Mouse (Mus musculus) megakaryocyte, embryonic 14.5 days (primary cell): ENCODE data around the gene Olfr358. TPM values are rescaled to one million over a fixed set of nuclear protein-coding genes. Genes with fewer than 3 reads are reported as not detected.

Source experiments
- H3K27me3 ChIP-seq: replicated peaks from 2 replicates; pipeline ENCODE3; 2012; ENCODE audit warnings: inconsistent platforms
- H3K36me3 ChIP-seq: replicated peaks from 2 replicates; pipeline ENCODE3; 2012; ENCODE audit warnings: low read length, inconsistent platforms, mixed read lengths
- H3K4me1 ChIP-seq: 2 replicates; pipeline ENCODE4 v1.6.1; 2012; ENCODE audit warnings: inconsistent platforms
- H3K4me3 ChIP-seq: replicated peaks from 2 replicates; pipeline ENCODE3; 2012; ENCODE audit warnings: moderate library complexity, mild to moderate bottlenecking, inconsistent platforms
- H3K9me3 ChIP-seq: 2 replicates; pipeline ENCODE4 v1.6.1; 2012; ENCODE audit warnings: inconsistent platforms
- FLI1 ChIP-seq: IDR thresholded peaks from 2 replicates; pipeline ENCODE4 v1.6.1; 2012; ENCODE audit warnings: low read length, inconsistent platforms, mixed read lengths
- GATA1 ChIP-seq: IDR thresholded peaks from 3 replicates; pipeline ENCODE4 v1.6.1; 2012; ENCODE audit warnings: mixed read lengths, low read length, inconsistent platforms, borderline replicate concordance
- polyA plus RNA-seq: library from polyadenylated mRNA; stranded (reverse); fragments of >175 nt; gene quantifications from 2 replicates; pipeline ENCODE4 v1.2.3, GENCODE M21; 2012; ENCODE audit warnings: low replicate concordance; ENCODE audit not compliant: insufficient read depth

Gene Olfr358
- polyA plus RNA-seq, result not detected in 2 replicates

DNA sequence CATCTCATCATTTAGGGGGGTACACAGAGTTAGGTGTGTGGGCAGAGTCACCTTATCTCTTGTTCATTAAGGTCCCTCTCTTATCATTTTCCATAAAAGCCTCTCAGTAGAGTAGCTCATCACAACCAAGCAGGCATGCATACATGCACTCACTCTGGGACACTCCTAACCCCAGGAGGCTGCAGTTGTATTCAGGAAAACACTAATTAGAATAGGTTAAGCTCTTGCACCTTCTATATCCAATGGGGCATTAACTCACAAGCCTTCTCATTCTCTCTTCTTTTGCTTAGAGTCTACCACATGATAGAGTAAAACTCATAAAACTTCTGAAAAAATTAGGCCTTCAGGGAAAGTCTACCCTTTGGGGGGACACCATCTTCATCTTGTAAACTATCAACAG is at the start of gene Olfr358:
Gene Olfr358 (minus strand): TSS at position 101 of the 400 bp plus-strand sequence.
- Histone ChIP-seq H3K27me3 (no peaks in the 10 kb centered on the region), H3K4me1 (no peaks in the 10 kb centered on the region), H3K4me3 (no peak within 1 kb of the TSS), H3K9me3 (peaks cover 8% of the 10 kb centered on the region), H3K36me3 (no peaks in the 10 kb centered on the region)
- TF ChIP-seq FLI1, result no peak
- no peak for TF ChIP-seq GATA1

- Histone ChIP-seq H3K36me3 (no peaks in the 10 kb centered on the region), H3K4me3 (no peak overlapping the region), H3K4me1 (no peaks in the 10 kb centered on the region), H3K9me3 (peaks cover 3% of the 10 kb centered on the region; the same call in 1 of the 2 replicates), H3K27me3 (no peaks in the 10 kb centered on the region)
- TF ChIP-seq FLI1, result no peak
- TF ChIP-seq GATA1, result no peak
Observed at GRCm38 (mm10) chr2:36997030-36997429, 12.1 kb downstream of the Olfr358 start.

DNA sequence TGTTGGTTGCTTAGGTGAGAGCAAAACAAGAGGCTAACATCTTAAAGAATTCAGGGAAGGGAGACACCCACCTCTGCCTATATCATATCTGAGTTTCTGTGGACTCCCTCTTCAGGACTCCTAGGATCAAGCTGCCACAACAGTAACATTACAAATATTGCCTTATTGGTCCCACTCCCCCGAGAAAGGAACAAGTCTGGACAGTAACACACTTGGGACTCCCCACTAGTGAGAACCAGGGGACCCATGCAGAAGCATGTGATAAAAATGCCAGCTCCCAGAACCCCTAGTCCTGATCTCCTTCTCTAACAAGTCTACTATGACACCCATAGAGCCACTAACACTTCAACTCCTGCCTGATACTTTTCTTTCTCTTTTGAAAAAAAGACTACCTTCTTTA is 15.6 kb downstream of the Olfr358 start, which contains the start of gene Olfr357:
Gene Olfr357 (plus strand): TSS at position 301 of the 400 bp plus-strand sequence.
- no peaks in the 10 kb centered on the region for H3K36me3 ChIP-seq
- no peaks in the 10 kb centered on the region for H3K4me1 ChIP-seq
- H3K4me3 ChIP-seq, result no peak within 1 kb of the TSS
- TF ChIP-seq FLI1 (no peak), GATA1 (no peak)
- H3K27me3 ChIP-seq, result no peaks in the 10 kb centered on the region
- peaks cover 3% of the 10 kb centered on the region; the same call in 1 of the 2 replicates for H3K9me3 ChIP-seq

Other genes with a start within 250 kb of the Olfr358 start
- not detected in 2 replicates for gene Olfr348, start 225.1 kb downstream of the Olfr358 start, polyA plus RNA-seq
- not detected in 2 replicates for gene Olfr50, start 218.8 kb downstream of the Olfr358 start, polyA plus RNA-seq
- not detected in 2 replicates for gene Olfr3, start 192.3 kb downstream of the Olfr358 start, polyA plus RNA-seq
- gene Olfr350, start 163.0 kb downstream of the Olfr358 start, polyA plus RNA-seq, result not detected in 2 replicates
- gene Olfr351, start 146.7 kb downstream of the Olfr358 start, polyA plus RNA-seq, result not detected in 2 replicates
- gene Olfr352, start 140.9 kb downstream of the Olfr358 start, polyA plus RNA-seq, result not detected in 2 replicates
- not detected in 2 replicates for gene Olfr353, start 116.4 kb downstream of the Olfr358 start, polyA plus RNA-seq
- gene Olfr354, start 103.7 kb downstream of the Olfr358 start, polyA plus RNA-seq, result not detected in 2 replicates
- not detected in 2 replicates for gene Olfr355, start 80.4 kb downstream of the Olfr358 start, polyA plus RNA-seq
- gene Olfr356, start 72.2 kb downstream of the Olfr358 start, polyA plus RNA-seq, result not detected in 2 replicates
- not detected in 2 replicates for gene Olfr357, start 15.5 kb downstream of the Olfr358 start, polyA plus RNA-seq
- gene Olfr360, start 56.4 kb upstream of the Olfr358 start, polyA plus RNA-seq, result not detected in 2 replicates
- not detected in 2 replicates for gene Olfr361, start 80.0 kb upstream of the Olfr358 start, polyA plus RNA-seq
- gene Olfr362, start 108.6 kb upstream of the Olfr358 start, polyA plus RNA-seq, result not detected in 2 replicates
- not detected in 2 replicates for gene Olfr364-ps1, start 130.0 kb upstream of the Olfr358 start, polyA plus RNA-seq
- not detected in 2 replicates for gene Olfr365, start 178.9 kb upstream of the Olfr358 start, polyA plus RNA-seq
- gene Olfr366, start 202.2 kb upstream of the Olfr358 start, polyA plus RNA-seq, result not detected in 2 replicates